Mouse (Mus musculus): ENCODE measurements around the gene Atf7ip. TPM values are rescaled to one million over a fixed set of nuclear protein-coding genes. Genes with fewer than 3 reads are reported as not detected.
A peak's percentile ranks its signal among the peaks of the same experiment; 100 is the strongest.

Atf7ip gene
- total and polyA plus RNA-seq, 2 experiments = 5.2 to 14.9 TPM

GRCm38 (mm10) chr6:136614156-136614555 lies 108.2 kb downstream of the Atf7ip start:
- TF ChIP-seq POLR2A (IDR thresholded peaks at IDR 0.05; ENCODE audit: extremely low read depth, insufficient read depth, low read length) (no peak), CTCF (IDR thresholded peaks at IDR 0.05; ENCODE audit: low read depth, low read length) (no peak)
- Histone ChIP-seq H3K4me3 (ENCODE audit: insufficient read depth, low read depth, low read length) (no peak overlapping the region), H3K4me1 (ENCODE audit: control insufficient read depth, insufficient read depth, low read length) (no peaks in the 10 kb centered on the region), H3K27ac (replicated peaks; ENCODE audit: insufficient read depth, low read depth, low read length) (no peak overlapping the region), H3K79me2 (ENCODE audit: control insufficient read depth, insufficient read depth, low read length) (no peaks in the 10 kb centered on the region), H3K9ac (ENCODE audit: low read depth, low read length) (no peak overlapping the region), H3K36me3 (ENCODE audit: control insufficient read depth, insufficient read depth, low read length) (peaks cover 4% of the 10 kb centered on the region; the same call in 1 of the 2 replicates), H3K27me3 (ENCODE audit: control insufficient read depth, insufficient read depth, low read length) (no peaks in the 10 kb centered on the region)
- WGBS = 94% methylated on average over 3 of the region's 3 CpGs
- no peak for DNase-seq (ENCODE audit: extremely low read depth, low read depth, low spot score)

DNA sequence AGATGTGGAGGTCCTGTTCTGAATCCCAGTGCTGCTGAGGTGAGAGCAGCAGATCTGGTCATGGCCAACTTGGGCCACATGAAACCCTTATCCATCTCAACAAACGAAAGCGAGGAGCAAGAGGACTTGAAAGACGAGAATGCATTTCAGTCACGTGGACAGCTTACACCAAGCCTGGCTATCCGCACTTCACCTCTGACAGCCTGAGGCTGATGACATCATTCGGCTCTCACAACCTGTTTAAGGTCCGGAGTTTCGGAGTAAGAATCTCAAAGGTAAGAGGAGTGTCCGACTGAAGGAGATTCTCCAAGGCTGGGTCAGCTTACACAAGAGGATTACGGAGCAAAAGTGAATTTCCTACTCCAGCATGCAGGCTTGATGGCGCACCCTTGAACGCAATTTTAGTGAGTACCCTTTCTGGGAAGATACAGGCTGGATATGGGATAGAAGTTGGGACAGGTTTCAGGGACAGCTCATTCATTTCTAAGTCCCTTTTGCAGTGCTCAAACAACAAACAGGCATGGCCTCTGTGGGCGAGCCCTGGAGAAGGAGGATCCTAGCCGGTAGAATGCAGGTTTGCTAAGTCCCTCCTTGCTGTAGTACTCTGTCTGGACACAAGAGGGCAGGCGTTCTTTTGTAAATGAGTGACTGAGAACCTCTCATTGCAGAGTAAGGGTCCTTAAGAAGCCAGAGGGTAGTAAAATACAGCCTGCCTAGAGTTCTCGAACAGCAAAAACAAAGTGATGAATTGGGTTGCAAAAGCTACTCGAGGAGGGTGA lies 114.6 kb downstream of the Atf7ip start:
- Histone ChIP-seq H3K4me1 (ENCODE audit: control insufficient read depth, insufficient read depth, low read length) (no peaks in the 10 kb centered on the region), H3K36me3 (ENCODE audit: control insufficient read depth, insufficient read depth, low read length) (no peaks in the 10 kb centered on the region), H3K9ac (ENCODE audit: low read depth, low read length) (no peak overlapping the region), H3K27ac (replicated peaks; ENCODE audit: insufficient read depth, low read depth, low read length) (no peak overlapping the region), H3K4me3 (ENCODE audit: insufficient read depth, low read depth, low read length) (no peak overlapping the region), H3K79me2 (ENCODE audit: control insufficient read depth, insufficient read depth, low read length) (no peaks in the 10 kb centered on the region), H3K27me3 (ENCODE audit: control insufficient read depth, insufficient read depth, low read length) (no peaks in the 10 kb centered on the region)
- WGBS = 61% methylated on average over 17 of the region's 17 CpGs
- TF ChIP-seq POLR2A (IDR thresholded peaks at IDR 0.05; ENCODE audit: extremely low read depth, insufficient read depth, low read length) (no peak), CTCF (IDR thresholded peaks at IDR 0.05; ENCODE audit: low read depth, low read length) (peak; percentile 75)
- DNase-seq (ENCODE audit: extremely low read depth, low read depth, low spot score) = peak; percentile 58

- WGBS = 94% methylated on average over 12 of the region's 12 CpGs
- no peak for TF ChIP-seq POLR2A (IDR thresholded peaks at IDR 0.05; ENCODE audit: extremely low read depth, insufficient read depth, low read length)
- no peak for TF ChIP-seq CTCF (IDR thresholded peaks at IDR 0.05; ENCODE audit: low read depth, low read length)
- no peak overlapping the region for H3K27ac ChIP-seq (replicated peaks; ENCODE audit: insufficient read depth, low read depth, low read length)
- no peak overlapping the region for H3K9ac ChIP-seq (ENCODE audit: low read depth, low read length)
- H3K27me3 ChIP-seq (ENCODE audit: control insufficient read depth, insufficient read depth, low read length) = no peaks in the 10 kb centered on the region
- H3K4me3 ChIP-seq (ENCODE audit: insufficient read depth, low read depth, low read length) = no peak overlapping the region
- H3K36me3 ChIP-seq (ENCODE audit: control insufficient read depth, insufficient read depth, low read length) = peaks cover 5% of the 10 kb centered on the region
- no peak for DNase-seq (ENCODE audit: extremely low read depth, low read depth, low spot score)
- H3K79me2 ChIP-seq (ENCODE audit: control insufficient read depth, insufficient read depth, low read length) = no peaks in the 10 kb centered on the region
- H3K4me1 ChIP-seq (ENCODE audit: control insufficient read depth, insufficient read depth, low read length) = no peaks in the 10 kb centered on the region
Observed at GRCm38 (mm10) chr6:136625421-136625820, 119.5 kb downstream of the Atf7ip start.

DNA sequence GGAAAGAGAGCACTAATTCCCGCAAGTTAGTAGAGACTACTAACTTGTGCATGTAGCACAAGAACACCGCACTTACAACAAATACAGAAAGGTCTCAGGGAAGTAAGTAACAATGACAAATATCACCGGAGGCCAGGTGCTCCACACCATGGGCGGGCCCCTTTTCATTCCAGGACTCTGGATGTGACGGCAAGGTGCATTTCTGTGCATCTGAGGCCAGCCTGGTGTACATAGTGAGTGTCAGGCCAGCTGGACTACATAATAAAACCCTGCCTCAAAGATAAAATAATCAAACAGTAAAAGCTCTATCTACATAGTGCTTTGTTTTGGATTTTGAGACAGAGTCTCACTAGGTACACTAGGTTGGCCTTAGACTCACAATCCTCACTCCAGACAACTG lies 123.7 kb downstream of the Atf7ip start:
- no peaks in the 10 kb centered on the region for H3K79me2 ChIP-seq (ENCODE audit: control insufficient read depth, insufficient read depth, low read length)
- H3K36me3 ChIP-seq (ENCODE audit: control insufficient read depth, insufficient read depth, low read length) = peaks cover 8% of the 10 kb centered on the region
- TF ChIP-seq POLR2A (IDR thresholded peaks at IDR 0.05; ENCODE audit: extremely low read depth, insufficient read depth, low read length) (no peak), CTCF (IDR thresholded peaks at IDR 0.05; ENCODE audit: low read depth, low read length) (no peak)
- H3K4me3 ChIP-seq (ENCODE audit: insufficient read depth, low read depth, low read length) = no peak overlapping the region
- no peak for DNase-seq (ENCODE audit: extremely low read depth, low read depth, low spot score)
- WGBS = 95% methylated on average over 5 of the region's 5 CpGs
- no peaks in the 10 kb centered on the region for H3K4me1 ChIP-seq (ENCODE audit: control insufficient read depth, insufficient read depth, low read length)
- H3K27ac ChIP-seq (replicated peaks; ENCODE audit: insufficient read depth, low read depth, low read length) = no peak overlapping the region
- no peaks in the 10 kb centered on the region for H3K27me3 ChIP-seq (ENCODE audit: control insufficient read depth, insufficient read depth, low read length)
- H3K9ac ChIP-seq (ENCODE audit: low read depth, low read length) = no peak overlapping the region

DNA sequence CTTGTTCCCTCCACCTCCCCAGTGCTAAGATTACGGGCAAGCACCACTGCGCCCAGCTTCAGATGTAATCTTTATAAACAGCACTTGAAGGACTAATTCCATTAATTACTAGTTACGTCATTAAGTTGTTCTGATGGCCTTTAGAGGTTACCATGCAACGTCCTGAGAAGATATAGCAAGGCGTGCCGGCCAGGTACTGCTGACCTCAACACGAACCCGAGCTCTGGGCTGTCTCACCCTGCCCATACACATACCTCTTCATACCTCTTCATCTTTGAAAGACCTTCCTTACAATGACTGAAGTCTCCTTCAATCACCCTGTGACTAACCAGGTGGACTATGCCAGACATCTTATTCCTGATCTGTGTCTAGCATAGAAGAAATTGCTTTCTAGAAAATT lies 125.6 kb downstream of the Atf7ip start:
- 95% methylated on average over 8 of the region's 8 CpGs for WGBS
- H3K4me1 ChIP-seq (ENCODE audit: control insufficient read depth, insufficient read depth, low read length) = no peaks in the 10 kb centered on the region
- no peak overlapping the region for H3K27ac ChIP-seq (replicated peaks; ENCODE audit: insufficient read depth, low read depth, low read length)
- H3K36me3 ChIP-seq (ENCODE audit: control insufficient read depth, insufficient read depth, low read length) = peaks cover 7% of the 10 kb centered on the region; the same call in 1 of the 2 replicates
- H3K9ac ChIP-seq (ENCODE audit: low read depth, low read length) = no peak overlapping the region
- DNase-seq (ENCODE audit: extremely low read depth, low read depth, low spot score) = no peak
- TF ChIP-seq POLR2A (IDR thresholded peaks at IDR 0.05; ENCODE audit: extremely low read depth, insufficient read depth, low read length) (no peak), CTCF (IDR thresholded peaks at IDR 0.05; ENCODE audit: low read depth, low read length) (no peak)
- no peaks in the 10 kb centered on the region for H3K27me3 ChIP-seq (ENCODE audit: control insufficient read depth, insufficient read depth, low read length)
- H3K79me2 ChIP-seq (ENCODE audit: control insufficient read depth, insufficient read depth, low read length) = no peaks in the 10 kb centered on the region
- no peak overlapping the region for H3K4me3 ChIP-seq (ENCODE audit: insufficient read depth, low read depth, low read length)

DNA sequence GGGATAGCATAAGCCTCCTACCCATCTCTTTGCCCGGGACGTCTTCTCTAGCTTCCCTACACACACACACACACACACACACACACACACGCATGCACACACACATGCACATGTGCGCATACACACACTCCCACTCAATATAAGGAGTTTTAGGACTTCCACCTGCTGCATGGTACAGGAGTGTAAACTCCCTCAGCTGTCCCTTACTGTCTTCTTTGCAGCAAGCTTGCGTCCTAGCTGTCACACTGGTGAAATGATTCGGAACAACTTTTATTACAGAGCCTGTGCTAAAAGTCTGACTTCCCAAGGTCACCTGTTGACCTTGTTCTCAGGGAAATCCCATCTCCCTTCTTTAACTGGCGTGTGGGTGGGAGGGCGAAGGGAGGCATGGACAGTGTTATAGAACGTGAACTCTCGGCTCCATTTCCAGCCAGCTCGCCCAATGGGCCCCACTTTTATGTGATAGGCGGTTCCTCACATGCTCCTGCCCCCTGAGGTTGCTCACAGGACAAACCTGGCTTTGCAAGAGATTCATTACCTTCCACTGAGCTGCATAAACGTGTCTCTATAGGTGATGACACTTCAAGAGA lies 126.1 kb downstream of the Atf7ip start:
- TF ChIP-seq CTCF (IDR thresholded peaks at IDR 0.05; ENCODE audit: low read depth, low read length) (no peak), POLR2A (IDR thresholded peaks at IDR 0.05; ENCODE audit: extremely low read depth, insufficient read depth, low read length) (no peak)
- WGBS = 94% methylated on average over 13 of the region's 13 CpGs

More for the DNA sequence above, 126.1 kb downstream of the Atf7ip start:
- Histone ChIP-seq H3K36me3 (ENCODE audit: control insufficient read depth, insufficient read depth, low read length) (peaks cover 7% of the 10 kb centered on the region; the same call in 1 of the 2 replicates), H3K4me3 (ENCODE audit: insufficient read depth, low read depth, low read length) (no peak overlapping the region), H3K27ac (replicated peaks; ENCODE audit: insufficient read depth, low read depth, low read length) (no peak overlapping the region), H3K79me2 (ENCODE audit: control insufficient read depth, insufficient read depth, low read length) (no peaks in the 10 kb centered on the region), H3K9ac (ENCODE audit: low read depth, low read length) (no peak overlapping the region), H3K27me3 (ENCODE audit: control insufficient read depth, insufficient read depth, low read length) (no peaks in the 10 kb centered on the region), H3K4me1 (ENCODE audit: control insufficient read depth, insufficient read depth, low read length) (no peaks in the 10 kb centered on the region)
- no peak for DNase-seq (ENCODE audit: extremely low read depth, low read depth, low spot score)
